Mouse (Mus musculus) mammary gland, adult 2 months (tissue): ENCODE data around the gene Hspa8. TPM values are rescaled to one million over a fixed set of nuclear protein-coding genes. Genes with fewer than 3 reads are reported as not detected.

ENCODE experiments used
- polyA plus RNA-seq: library from polyadenylated mRNA; depleted of rRNA; stranded (reverse); fragments of >200 nt; gene quantifications from 2 replicates; pipeline ENCODE4 v1.2.3, GENCODE M21; 2012; ENCODE audit warnings: low replicate concordance; rRNA removed

Hspa8 gene
- polyA plus RNA-seq = 1,433 and 2,625 TPM in 2 replicates

DNA sequence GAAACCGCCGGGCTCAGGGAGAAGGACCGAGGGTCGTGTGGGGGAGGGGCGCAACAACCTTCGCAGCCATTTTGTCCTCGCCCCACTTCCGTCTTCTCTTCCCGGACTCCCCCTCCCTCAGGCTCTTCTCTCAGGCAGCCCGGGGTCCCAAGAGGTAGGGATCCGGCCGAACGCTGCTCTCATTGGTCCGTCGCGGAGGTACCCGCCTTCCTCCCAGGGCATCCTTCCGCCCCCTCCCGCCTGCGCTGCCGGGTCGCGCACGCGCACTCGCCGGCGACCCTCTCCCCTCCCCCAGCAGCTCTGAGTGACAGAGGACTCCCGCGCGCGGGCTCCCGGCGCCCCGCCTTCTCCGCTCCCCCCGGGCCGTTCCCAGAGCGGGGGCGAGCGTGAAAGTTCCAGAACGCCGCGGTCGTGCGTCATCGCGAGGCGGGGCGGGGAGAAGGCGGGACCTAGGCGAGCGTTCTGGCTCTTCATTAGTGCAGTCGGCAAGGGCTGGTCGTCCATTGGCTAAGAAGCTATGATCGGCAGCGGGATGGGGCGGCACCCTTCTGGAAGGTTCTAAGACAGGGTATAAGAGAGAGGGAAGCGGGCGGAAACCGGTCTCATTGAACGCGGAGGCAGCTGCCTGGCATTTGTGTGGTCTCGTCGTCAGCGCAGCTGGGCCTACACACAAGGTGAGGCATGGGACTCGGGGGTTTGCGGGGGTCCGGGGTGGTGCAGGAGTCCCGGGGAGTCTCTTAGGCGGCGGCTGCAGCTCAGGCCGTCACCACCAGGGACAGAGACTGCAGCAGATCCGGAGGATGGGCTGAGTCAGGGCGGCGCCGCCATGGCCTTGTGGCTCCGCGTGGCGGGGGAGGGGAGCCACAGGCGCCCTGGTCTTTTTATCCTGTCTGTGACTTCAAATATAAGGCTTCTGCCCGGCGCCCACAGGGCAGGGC, at the start of gene Hspa8:
Gene Hspa8 (plus strand): TSS at position 310 of the 938 bp plus-strand sequence.

Other genes starting within 250 kb of the Hspa8 start
- gene Gm21915, start 130.4 kb upstream of the Hspa8 start, polyA plus RNA-seq = not detected in 2 replicates
- 23.1 and 104 TPM in 2 replicates for gene Clmp, start 115.0 kb upstream of the Hspa8 start, polyA plus RNA-seq
- not detected in 2 replicates for gene Bsx, start 73.1 kb downstream of the Hspa8 start, polyA plus RNA-seq
- 0.16 TPM in 1 of 2 replicates, not detected in the other for gene Jhy, start 163.1 kb downstream of the Hspa8 start, polyA plus RNA-seq
- 0.26 and 0.33 TPM in 2 replicates for gene Crtam, start 203.6 kb downstream of the Hspa8 start, polyA plus RNA-seq